Mouse (Mus musculus) heart, postnatal 0 days (tissue): ENCODE results near the gene Zcchc17.

Experiments used
- CTCF ChIP-seq: IDR thresholded peaks from 2 replicates; pipeline ENCODE4 v1.5.1; 2016; ENCODE audit warnings: antibody characterized with exemption, control low read depth, low read depth
- EP300 ChIP-seq: IDR thresholded peaks from 2 replicates; pipeline ENCODE4 v1.6.1; 2016; ENCODE audit warnings: antibody characterized with exemption, low read depth

DNA sequence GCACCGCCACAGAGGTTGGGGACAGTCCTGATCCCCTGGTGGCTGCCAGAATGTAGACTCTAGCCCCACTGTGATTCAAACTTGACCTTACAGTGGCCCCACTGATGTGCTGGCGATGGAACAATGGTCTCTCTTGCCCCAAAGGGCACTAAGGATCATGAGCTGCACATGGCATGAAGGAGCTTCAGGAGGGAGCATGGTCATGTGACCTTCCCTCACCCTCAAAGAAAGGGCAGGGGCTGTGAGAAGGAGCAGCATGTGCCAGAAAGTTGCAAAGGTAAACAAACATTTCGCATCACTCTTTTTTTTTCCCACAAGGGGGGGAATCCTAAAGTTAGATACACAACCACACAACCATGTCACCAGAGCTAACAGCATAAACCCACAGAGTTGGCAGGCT lies 41.6 kb downstream of the Zcchc17 start:
- no peak for TF ChIP-seq EP300
- TF ChIP-seq CTCF: no peak
